10 mouse cellular contexts compared by ENCODE assay signal in genomic region chr9:74868336-74868950, GRCm38 (mm10). TPM values are rescaled to one million over a fixed set of nuclear protein-coding genes. Genes with fewer than 3 reads are reported as not detected.
DNase-seq lines count a peak whose midpoint lies in the region; ATAC-seq and TF ChIP-seq lines count a peak whose summit lies in the region.
"Had no signal": no experiment of that assay in that cellular context is flagged by ENCODE, and none has a peak within 500 bp of the region (broad histone marks: within the 10 kb centered on the region; RNA-seq: fewer than 3 reads in every experiment).

No protein-coding gene starts in this region.

- H3K4me2 ChIP-seq in liver, postnatal 0 days (ENCODE audit: low read depth, low read length), result peak overlapping the region; percentile 66
- H3K4me2 ChIP-seq in stomach, embryonic 16.5 days (ENCODE audit: low read depth, low read length), result no peak overlapping the region
- H3K4me2 ChIP-seq: limb, embryonic 12.5 days had no signal

- H3K9ac ChIP-seq in liver, postnatal 0 days (replicated peaks), result no peak overlapping the region; the same call in 1 of the 2 replicates
- no peak overlapping the region for H3K9ac ChIP-seq in stomach, embryonic 16.5 days (ENCODE audit: low read length)
- H3K9ac ChIP-seq: limb, embryonic 12.5 days had no signal

- H3K9me3 ChIP-seq in embryonic facial prominence, embryonic 10.5 days, result no peaks in the 10 kb centered on the region
- H3K9me3 ChIP-seq in liver, postnatal 0 days (ENCODE audit: low read length), result no peaks in the 10 kb centered on the region
- no peaks in the 10 kb centered on the region for H3K9me3 ChIP-seq in stomach, embryonic 16.5 days (replicated peaks; ENCODE audit: control insufficient read depth, low read length)
- H3K9me3 ChIP-seq: limb, embryonic 12.5 days had no signal

- WGBS in embryonic facial prominence, embryonic 10.5 days, result 7% methylated on average over 22 of the region's 22 CpGs
- WGBS in liver, postnatal 0 days (ENCODE audit: insufficient replicate concordance), result 10% methylated on average over 22 of the region's 22 CpGs
- WGBS in stomach, embryonic 16.5 days, result 7% methylated on average over 22 of the region's 22 CpGs

- peaks cover 85% of the 10 kb centered on the region for H3K27me3 ChIP-seq in embryonic facial prominence, embryonic 10.5 days (replicated peaks; ENCODE audit: low read depth, poor library complexity, severe bottlenecking)
- H3K27me3 ChIP-seq in liver, postnatal 0 days (ENCODE audit: insufficient read depth, low read length), result peaks cover 46% of the 10 kb centered on the region
- peaks cover 60% of the 10 kb centered on the region for H3K27me3 ChIP-seq in stomach, embryonic 16.5 days (ENCODE audit: control insufficient read depth, insufficient read depth, low read length)

- H3K4me3 ChIP-seq in embryonic facial prominence, embryonic 10.5 days, result no peak overlapping the region
- no peak overlapping the region for H3K4me3 ChIP-seq in liver, postnatal 0 days (ENCODE audit: low read depth, low read length)
- no peak overlapping the region for H3K4me3 ChIP-seq in stomach, embryonic 16.5 days (replicated peaks; ENCODE audit: low read length)
- H3K4me3 ChIP-seq: limb, embryonic 12.5 days had no signal

- no peak for TF ChIP-seq EP300 in liver, postnatal 0 days (IDR thresholded peaks at IDR 0.05; ENCODE audit: low read depth)

- intact Hi-C loops in left cerebral cortex, postnatal 25 days (cut with DNase I), result loop anchor here (1.0 kb wide), 2 partner anchors 338 to 584 kb away; no protein-coding TSS in a partner anchor

- H3K27ac ChIP-seq in embryonic facial prominence, embryonic 10.5 days (replicated peaks), result no peak overlapping the region
- peak overlapping the region; percentile 85 for H3K27ac ChIP-seq in liver, postnatal 0 days (ENCODE audit: low read depth)
- no peak overlapping the region for H3K27ac ChIP-seq in stomach, embryonic 16.5 days (ENCODE audit: low read length)
- H3K27ac ChIP-seq: limb, embryonic 12.5 days had no signal

- peak; percentile 30 for DNase-seq in lung, postnatal 10 days
- no peak for DNase-seq in lung, postnatal 25 days (ENCODE audit: low spot score)
- DNase-seq in embryonic facial prominence, embryonic 10.5 days (ENCODE audit: low spot score), result peak; percentile 83
- peak; percentile 42 for DNase-seq in liver, postnatal 0 days
- no peak for DNase-seq in left cerebral cortex, postnatal 25 days (ENCODE audit: low spot score in 2 of 2)
- no peak for DNase-seq in right cerebral cortex, adult 2 months (ENCODE audit: low spot score in 2 of 2)

- no peak for ATAC-seq in liver, postnatal 0 days
- 0 out of 2 replicates have a peak, but pooled peaks have one; percentile 14 for ATAC-seq in stomach, embryonic 16.5 days (ENCODE audit: insufficient read depth, low FRiP score)
- no peak for ATAC-seq in CD4-positive, CD25-positive, alpha-beta regulatory T cell, adult 4 months

- peaks cover 11% of the 10 kb centered on the region; the same call in 1 of the 2 replicates for H3K4me1 ChIP-seq in embryonic facial prominence, embryonic 10.5 days
- H3K4me1 ChIP-seq in liver, postnatal 0 days (ENCODE audit: insufficient read depth), result peaks cover 9% of the 10 kb centered on the region; the same call in 1 of the 2 replicates
- 0 out of 2 replicates have a peak, but pooled peaks cover 5% of the 10 kb centered on the region for H3K4me1 ChIP-seq in stomach, embryonic 16.5 days (ENCODE audit: control insufficient read depth, insufficient read depth, low read length)
- H3K4me1 ChIP-seq: limb, embryonic 12.5 days had no signal

- no peak for TF ChIP-seq CTCF in liver, postnatal 0 days (IDR thresholded peaks at IDR 0.05; ENCODE audit: low read depth)

- H3K36me3 ChIP-seq in embryonic facial prominence, embryonic 10.5 days (replicated peaks), result no peaks in the 10 kb centered on the region
- H3K36me3 ChIP-seq in liver, postnatal 0 days (replicated peaks; ENCODE audit: insufficient read depth, low read length), result no peaks in the 10 kb centered on the region
- H3K36me3 ChIP-seq in stomach, embryonic 16.5 days (ENCODE audit: control insufficient read depth, insufficient read depth, low read length), result no peaks in the 10 kb centered on the region
- H3K36me3 ChIP-seq: limb, embryonic 12.5 days had no signal

RNA-seq across cellular contexts. Expression of gene Onecut1, which starts 6.7 kb away (rescaled TPM):
- 2.9 and 4.2 TPM in 2 replicates for polyA plus RNA-seq in embryonic facial prominence, embryonic 10.5 days (2016; fragmentation: Nextera tagmentation; extraction: Ambion mirVana)
- polyA plus RNA-seq in liver, postnatal 0 days (2015; fragmentation: Nextera tagmentation; extraction: Ambion mirVana), result 7.5 and 9.1 TPM in 2 replicates
- polyA plus RNA-seq in stomach, embryonic 16.5 days (2015; fragmentation: Nextera tagmentation; extraction: Ambion mirVana), result 1.5 and 2.0 TPM in 2 replicates
- polyA plus RNA-seq in CD4-positive, CD25-positive, alpha-beta regulatory T cell, adult 4 months (2017; shearing (Covaris generic)), result not detected
- total RNA-seq in left cerebral cortex, postnatal 25 days (2021), result under 1 TPM; 0.14 to 0.27 TPM
- polyA plus RNA-seq: heart, postnatal 0 days had no signal

Comparison
In these comparisons a context has a peak if more than half of its experiments do, and no peak if none do; other contexts are left out.
1. DNase-seq: peak in lung, postnatal 10 days (single experiment), embryonic facial prominence, embryonic 10.5 days (single experiment) and liver, postnatal 0 days (single experiment); none in lung, postnatal 25 days (single experiment), left cerebral cortex, postnatal 25 days (0 of 2) and right cerebral cortex, adult 2 months (0 of 2).